Comparison of ENCODE assay signal across 26 mouse cellular contexts in genomic region chrX:119269126-119269525, GRCm38 (mm10).
"Had no signal": no experiment of that assay in that cellular context is flagged by ENCODE, and none has a peak within 500 bp of the region (broad histone marks: within the 10 kb centered on the region; RNA-seq: fewer than 3 reads in every experiment).

No protein-coding gene starts in this region.

- DNase-seq: forebrain, postnatal 0 days; gastrocnemius, postnatal 14 days; gastrocnemius, postnatal 36 days; heart, adult 11 months; heart, adult 2 months; heart, postnatal 10 days; heart, postnatal 4 days; kidney, adult 11 months; kidney, adult 2 months; kidney, adult 9 months; kidney, postnatal 14 days; kidney, postnatal 36 days; liver had no signal

- H3K9ac ChIP-seq: forebrain, postnatal 0 days; hindbrain, embryonic 12.5 days; hindbrain, embryonic 14.5 days; kidney, embryonic 15.5 days; limb, embryonic 12.5 days; liver, embryonic 14.5 days had no signal

- H3K27me3 ChIP-seq: hindbrain, embryonic 12.5 days; kidney, embryonic 15.5 days; limb, embryonic 12.5 days had no signal

- H3K36me3 ChIP-seq: hindbrain, embryonic 10.5 days; hindbrain, embryonic 12.5 days; kidney, embryonic 15.5 days; limb, embryonic 10.5 days; limb, embryonic 12.5 days had no signal

- H3K27ac ChIP-seq: heart, adult 2 months; hindbrain, embryonic 10.5 days; hindbrain, embryonic 12.5 days; hindbrain, embryonic 14.5 days; kidney, embryonic 15.5 days; kidney, postnatal 0 days; left cerebral cortex, adult 2 months; limb, embryonic 10.5 days; limb, embryonic 12.5 days; liver, embryonic 14.5 days had no signal

- H3K4me3 ChIP-seq: heart, adult 2 months; hindbrain, embryonic 10.5 days; hindbrain, embryonic 12.5 days; kidney, embryonic 15.5 days; left cerebral cortex, adult 2 months; limb, embryonic 10.5 days; limb, embryonic 12.5 days had no signal

- H3K4me2 ChIP-seq: heart, embryonic 11.5 days; hindbrain, embryonic 12.5 days; hindbrain, embryonic 14.5 days; kidney, embryonic 15.5 days; limb, embryonic 12.5 days; liver, embryonic 11.5 days had no signal

- H3K4me1 ChIP-seq: hindbrain, embryonic 10.5 days; hindbrain, embryonic 12.5 days; kidney, embryonic 15.5 days; limb, embryonic 10.5 days; limb, embryonic 12.5 days had no signal

- ATAC-seq: forebrain, postnatal 0 days; hindbrain, embryonic 16.5 days; inflammation-experienced regulatory T-cells, adult 6 months had no signal

- H3K9me3 ChIP-seq: hindbrain, embryonic 10.5 days; hindbrain, embryonic 12.5 days; kidney, embryonic 15.5 days; limb, embryonic 10.5 days; limb, embryonic 12.5 days had no signal
